Mouse (Mus musculus) Patski (cell line): Measurements from ENCODE around the gene A2ml1. TPM values are rescaled to one million over a fixed set of nuclear protein-coding genes. Genes with fewer than 3 reads are reported as not detected.
A peak's percentile ranks its signal among the peaks of the same experiment; 100 is the strongest.

Source experiments
- ATAC-seq: fragments of 100-300 bp; one replicate; pipeline ENCODE4 v1.8.0; 2021
- CTCF ChIA-PET: fragments of 350-600 bp; sonication (Branson Sonifier 250); formaldehyde crosslinking; loops from one replicate; lab custom pipeline; 2022; ENCODE audit warnings: inconsistent platforms; lab: Charles Lee
- POLR2A ChIA-PET: fragments of 350-600 bp; sonication (Branson Sonifier 250); formaldehyde crosslinking; loops from one replicate; lab custom pipeline; 2022; ENCODE audit warnings: antibody characterized with exemption, inconsistent platforms; lab: Charles Lee
- DNase-seq: peaks from one replicate; pipeline ENCODE4 v3.0.0-alpha.2; 2011; ENCODE audit warnings: low read depth, low spot score
- H3K27me3 ChIP-seq: fragments of 371-371 bp; one replicate; pipeline ENCODE4 v1.5.1; 2021
- CTCF ChIP-seq: fragments of 100-300 bp; IDR thresholded peaks from one replicate; pipeline ENCODE4 v1.5.1; 2021
- in situ Hi-C: fragments of 300-500 bp; cut with MboI; formaldehyde crosslinking; loops from 3 replicates; pipeline ENCODE4 v1.11.1; 2018; ENCODE audit warnings: low pct_unique_long_range_greater_than_20kb, mixed read lengths
- polyA plus RNA-seq: library from polyadenylated mRNA; unstranded; gene quantifications from one replicate; pipeline ENCODE4 v1.2.3, GENCODE M21; 2021

A2ml1 gene
- polyA plus RNA-seq, 1 experiment from 2014 or later: 0.12 TPM

DNA sequence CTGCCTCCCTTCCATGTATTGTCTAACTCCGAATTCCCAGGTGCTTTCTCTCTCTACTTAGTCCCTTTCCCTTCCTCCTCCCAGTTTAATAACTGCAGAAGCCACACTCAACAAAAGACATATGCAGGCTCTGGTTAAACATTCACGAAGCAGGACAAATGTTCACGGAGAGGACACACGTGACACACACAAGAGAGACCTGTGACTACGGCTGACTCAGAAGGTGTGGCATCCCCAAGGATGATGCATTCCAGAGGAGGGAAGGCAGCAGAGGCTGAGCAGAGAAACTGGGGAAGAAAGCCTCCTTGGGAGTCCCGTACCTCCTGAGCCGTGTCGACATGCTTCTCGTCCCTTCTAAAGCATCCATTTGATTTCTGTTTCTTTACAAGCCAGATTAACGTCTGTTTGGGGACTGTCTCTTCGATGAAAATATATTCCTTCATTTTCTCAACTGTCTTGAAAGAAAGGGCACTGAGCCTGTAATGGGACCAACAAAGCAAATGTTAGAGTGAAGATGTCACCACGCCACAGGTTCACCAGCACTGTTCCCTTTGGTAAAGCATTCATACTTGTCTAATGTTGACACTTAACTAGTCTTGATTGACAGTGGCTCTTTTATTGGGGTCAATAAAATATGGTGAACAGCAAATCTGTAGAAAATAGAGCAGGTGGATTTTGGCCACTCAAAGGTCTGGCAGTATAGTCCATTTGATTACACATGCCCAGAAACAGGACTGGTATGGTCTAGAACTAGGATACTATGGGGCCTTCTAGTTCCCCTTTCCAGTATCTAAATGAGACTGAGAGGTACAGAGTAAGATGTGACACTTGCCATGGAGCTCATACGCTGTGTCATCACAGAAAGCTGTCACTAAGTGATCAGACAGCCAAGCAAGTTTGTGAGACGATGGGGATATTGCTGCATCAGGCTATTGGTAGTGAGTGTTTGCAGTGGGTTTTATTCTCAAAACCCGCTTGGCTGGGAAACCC, 31.6 kb downstream of the A2ml1 start:
- TF ChIP-seq CTCF: no peak
- DNase-seq (no peak), ATAC-seq (peak; percentile 87)
- ChIA-PET POLR2A (no interaction called here), CTCF (no interaction called here)
- in situ Hi-C loops: no loop called here
- H3K27me3 ChIP-seq: peaks cover 9% of the 10 kb centered on the region

DNA sequence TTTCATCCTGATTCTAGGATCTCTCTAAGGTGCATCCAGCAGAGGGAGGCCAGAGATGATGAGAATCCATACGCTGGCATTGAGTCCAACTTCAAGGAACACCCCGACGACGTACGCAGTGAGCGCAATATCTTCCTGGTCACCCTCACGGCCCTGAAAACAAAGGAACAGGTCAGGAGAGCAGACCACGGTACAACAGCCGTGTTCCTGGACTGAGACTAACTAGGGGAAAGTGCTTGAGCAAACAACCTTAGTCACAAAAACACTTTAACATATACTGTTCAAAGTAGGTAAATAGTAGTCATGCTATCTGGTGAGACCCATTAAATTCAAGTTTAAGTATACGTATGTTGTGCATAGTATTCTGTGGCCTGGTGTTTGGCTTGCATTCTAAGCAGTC, 32.9 kb downstream of the A2ml1 start:
- ChIA-PET CTCF (no interaction called here), POLR2A (no interaction called here)
- TF ChIP-seq CTCF: no peak
- H3K27me3 ChIP-seq: peaks cover 4% of the 10 kb centered on the region
- DNase-seq (no peak), ATAC-seq (no peak)
- in situ Hi-C loops: no loop called here

DNA sequence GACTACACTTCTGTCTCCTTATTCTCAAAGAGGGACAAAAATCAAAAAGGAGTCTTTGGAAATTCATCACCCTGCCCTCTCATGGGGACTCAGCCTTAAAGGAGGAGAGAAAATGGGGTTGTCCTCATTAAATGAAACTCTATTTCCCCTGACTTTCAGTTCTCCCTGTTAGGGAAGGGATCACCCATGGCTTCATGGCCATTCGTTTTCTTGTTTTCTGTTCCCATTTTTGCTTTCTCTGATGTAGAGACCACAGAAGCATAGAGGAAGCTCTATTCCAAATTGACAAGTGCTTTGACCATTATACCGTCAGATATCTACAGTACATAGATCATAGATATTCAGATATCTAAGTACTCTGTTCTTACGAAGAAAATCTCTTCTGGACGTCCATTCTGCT, 36.0 kb downstream of the A2ml1 start:
- POLR2A ChIA-PET: no interaction called here
- CTCF ChIA-PET: no interaction called here
- H3K27me3 ChIP-seq: peaks cover 10% of the 10 kb centered on the region
- in situ Hi-C loops: no loop called here
- ATAC-seq (no peak), DNase-seq (no peak)
- TF ChIP-seq CTCF: no peak

DNA sequence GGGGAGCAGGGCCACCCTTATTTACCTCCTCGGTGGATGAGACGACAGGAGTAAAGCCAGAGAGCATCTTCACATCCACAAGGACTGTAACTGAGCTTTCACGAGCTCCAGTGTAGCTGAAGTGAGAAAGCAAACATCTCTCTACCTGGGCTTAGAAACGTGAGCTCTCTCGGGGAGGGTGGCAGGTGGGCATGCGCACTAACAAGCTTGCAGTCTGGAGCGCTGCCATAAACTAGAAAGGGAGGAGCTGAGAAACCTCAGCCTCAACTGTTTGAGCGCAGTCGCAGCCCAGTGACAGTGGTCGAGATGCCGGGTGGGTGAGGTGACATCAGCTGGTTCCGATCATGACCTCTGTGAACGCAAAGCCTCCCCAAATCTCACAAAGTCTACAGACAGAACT, 38.2 kb downstream of the A2ml1 start:
- no peak for ATAC-seq
- POLR2A ChIA-PET: no interaction called here
- in situ Hi-C loops: no loop called here

DNA sequence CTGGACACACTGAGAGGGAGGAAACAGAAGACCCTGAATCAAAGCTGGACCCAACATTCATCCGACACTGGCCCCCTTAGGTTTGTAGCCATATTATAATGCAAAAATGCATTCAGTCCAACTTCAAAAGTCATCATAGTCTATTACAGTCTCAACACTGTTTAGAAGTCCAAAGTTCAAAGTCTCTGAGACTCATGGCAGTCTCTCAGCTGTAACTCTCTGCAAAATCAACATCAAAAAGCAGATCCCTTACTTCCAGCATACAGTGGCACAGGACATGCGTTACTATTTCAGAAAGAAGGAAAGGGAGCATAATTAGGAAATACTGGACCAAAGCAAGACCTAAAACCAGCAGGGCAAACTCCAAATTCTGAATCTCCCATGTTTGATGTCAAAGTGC, 46.2 kb downstream of the A2ml1 start:
- in situ Hi-C loops: no loop called here
- ATAC-seq (no peak), DNase-seq (no peak)
- ChIA-PET POLR2A (no interaction called here), CTCF (no interaction called here)
- TF ChIP-seq CTCF: no peak
- peaks cover 14% of the 10 kb centered on the region for H3K27me3 ChIP-seq

More for the DNA sequence above, 38.2 kb downstream of the A2ml1 start:
- no peak for TF ChIP-seq CTCF
- peaks cover 13% of the 10 kb centered on the region for H3K27me3 ChIP-seq
- CTCF ChIA-PET: no interaction called here
- DNase-seq: no peak

DNA sequence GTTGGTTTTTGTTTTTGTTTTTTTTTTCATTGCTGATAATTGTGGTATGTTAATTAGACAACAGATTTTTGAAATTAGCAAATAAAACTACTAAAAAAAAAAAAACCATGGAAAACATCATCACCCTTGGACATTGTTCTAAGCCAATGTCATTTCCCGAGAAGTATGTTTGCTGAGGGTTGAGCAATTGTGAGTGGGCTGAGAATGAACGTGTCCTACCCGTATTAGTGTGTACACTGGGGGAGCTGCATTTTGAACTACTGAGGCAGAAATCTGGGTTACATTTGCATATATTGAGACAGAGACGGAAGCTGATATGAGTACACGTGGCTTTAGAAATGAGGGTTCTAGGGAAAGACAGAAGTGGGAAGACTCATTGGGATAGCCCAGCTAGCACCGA, 48.1 kb downstream of the A2ml1 start:
- ChIA-PET POLR2A (no interaction called here), CTCF (no interaction called here)
- ATAC-seq (no peak), DNase-seq (no peak)
- peaks cover 13% of the 10 kb centered on the region for H3K27me3 ChIP-seq
- in situ Hi-C loops: no loop called here
- no peak for TF ChIP-seq CTCF

DNA sequence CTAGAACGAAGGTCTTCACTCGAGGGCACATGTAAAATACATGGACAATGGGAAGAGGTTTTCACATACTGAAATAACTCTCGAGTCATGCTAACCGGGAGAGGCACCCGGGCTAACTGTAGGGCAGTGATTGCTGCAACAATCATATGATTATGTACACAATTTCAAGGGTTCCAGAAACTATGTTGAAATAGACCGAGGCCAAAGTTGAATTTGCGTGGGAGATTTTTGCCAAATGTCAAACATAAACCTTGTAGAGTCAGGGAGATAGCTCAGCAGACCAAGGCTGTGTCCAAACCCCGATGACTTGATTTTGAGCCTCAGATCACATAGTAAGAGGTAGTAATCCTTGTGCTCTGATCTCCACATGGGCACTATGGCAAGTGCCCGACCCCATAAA, 48.7 kb downstream of the A2ml1 start:
- ATAC-seq: no peak
- DNase-seq: no peak
- H3K27me3 ChIP-seq: peaks cover 13% of the 10 kb centered on the region
- no peak for TF ChIP-seq CTCF
- in situ Hi-C loops: no loop called here
- POLR2A ChIA-PET: no interaction called here
- CTCF ChIA-PET: no interaction called here

DNA sequence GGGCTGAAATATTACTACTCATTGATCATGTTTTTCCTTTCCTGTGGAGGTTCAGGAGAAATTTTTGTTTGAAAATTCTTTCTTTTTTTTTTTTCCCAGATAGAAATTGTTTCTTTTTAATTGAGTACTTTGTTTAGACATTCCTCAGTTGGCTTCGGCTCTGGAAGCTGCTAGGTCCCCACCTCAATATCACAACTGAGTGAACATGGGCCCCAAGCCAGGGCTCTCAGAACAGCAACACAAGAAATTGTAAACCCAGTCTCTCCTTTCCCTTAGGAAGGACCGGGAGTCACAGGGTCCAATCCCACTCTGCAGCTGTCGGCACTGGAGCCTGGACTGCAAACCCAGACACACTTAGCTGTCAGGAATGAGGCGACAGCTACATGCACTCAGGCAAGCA, 52.9 kb downstream of the A2ml1 start:
- no peak for TF ChIP-seq CTCF
- ChIA-PET CTCF (no interaction called here), POLR2A (no interaction called here)
- peaks cover 5% of the 10 kb centered on the region for H3K27me3 ChIP-seq
- no peak for ATAC-seq
- in situ Hi-C loops: no loop called here
- DNase-seq: no peak

DNA sequence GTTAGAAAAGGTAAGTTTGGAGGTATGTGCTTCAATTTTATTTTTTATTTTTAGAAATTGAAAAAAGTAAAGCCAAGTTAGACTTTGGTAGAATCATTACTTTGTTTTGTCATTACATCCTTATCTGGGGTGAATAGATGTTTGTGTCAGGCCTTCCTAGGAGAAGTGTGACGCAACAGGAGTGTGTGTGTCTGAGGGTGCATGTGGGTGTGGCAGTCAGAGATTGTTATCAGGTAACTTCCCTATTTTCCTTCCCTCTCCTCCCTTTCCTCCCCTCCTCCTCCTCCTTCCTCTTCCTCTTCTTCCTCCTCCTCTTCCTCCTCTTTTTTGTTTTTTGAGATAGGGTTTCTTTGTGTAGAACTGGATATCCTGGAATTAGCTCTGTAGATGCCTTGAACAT, 54.3 kb downstream of the A2ml1 start:
- ATAC-seq (no peak), DNase-seq (no peak)
- H3K27me3 ChIP-seq: no peaks in the 10 kb centered on the region
- ChIA-PET CTCF (no interaction called here), POLR2A (no interaction called here)
- no peak for TF ChIP-seq CTCF
- in situ Hi-C loops: no loop called here

DNA sequence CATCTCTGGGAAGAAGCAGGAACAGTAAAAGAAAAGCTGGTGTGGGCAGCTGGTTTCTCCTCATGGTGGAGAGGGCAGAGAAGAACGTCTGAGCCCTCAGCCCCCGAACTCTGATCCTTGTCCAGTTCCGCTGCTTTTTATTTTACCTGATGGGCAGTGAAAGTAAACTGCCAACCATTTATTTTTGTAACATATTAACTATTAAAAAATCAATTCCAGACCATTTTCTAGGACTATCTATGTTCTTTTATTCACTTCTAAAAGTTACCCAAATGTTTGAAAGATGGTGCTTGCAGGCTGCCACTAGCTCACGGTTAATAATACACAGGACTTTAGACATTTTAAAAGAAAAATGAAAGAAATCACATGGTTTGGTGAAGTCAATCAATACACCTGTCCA, 54.8 kb downstream of the A2ml1 start, which contains the start of gene Pzp:
Gene Pzp, minus strand, starts transcription at position 120 of the 400 bp plus-strand sequence.
- ATAC-seq (no peak), DNase-seq (no peak)
- ChIA-PET CTCF (no interaction called here), POLR2A (no interaction called here)
- no peaks in the 10 kb centered on the region for H3K27me3 ChIP-seq
- in situ Hi-C loops: no loop called here
- no peak for TF ChIP-seq CTCF

DNA sequence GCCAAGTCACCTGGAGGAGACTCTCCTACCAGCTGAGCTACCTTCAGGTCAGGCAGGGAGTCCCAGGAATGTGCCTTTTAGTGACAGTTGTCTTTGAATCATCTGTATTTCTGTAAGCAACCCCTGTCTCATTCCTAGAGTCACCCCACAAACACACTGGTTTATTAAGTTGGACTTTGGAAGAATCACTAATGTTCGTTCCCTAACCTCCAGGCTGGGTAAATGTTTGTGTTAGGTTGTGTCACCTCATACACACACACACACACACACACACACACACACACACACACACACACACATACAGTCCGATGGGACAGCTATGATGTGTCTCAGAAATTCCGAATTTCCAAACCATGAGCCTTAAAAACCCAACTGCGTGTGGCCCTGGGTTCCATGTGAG, 55.6 kb downstream of the A2ml1 start:
- TF ChIP-seq CTCF: no peak
- in situ Hi-C loops: no loop called here
- no peaks in the 10 kb centered on the region for H3K27me3 ChIP-seq
- ChIA-PET POLR2A (no interaction called here), CTCF (no interaction called here)
- ATAC-seq: no peak
- DNase-seq: no peak
